Mouse (Mus musculus): ENCODE measurements around the gene Srp68. TPM values are rescaled to one million over a fixed set of nuclear protein-coding genes. Genes with fewer than 3 reads are reported as not detected.

Gene Srp68
- polyA plus RNA-seq, 1 experiment from 2014 or later, result 37.2 TPM

DNA sequence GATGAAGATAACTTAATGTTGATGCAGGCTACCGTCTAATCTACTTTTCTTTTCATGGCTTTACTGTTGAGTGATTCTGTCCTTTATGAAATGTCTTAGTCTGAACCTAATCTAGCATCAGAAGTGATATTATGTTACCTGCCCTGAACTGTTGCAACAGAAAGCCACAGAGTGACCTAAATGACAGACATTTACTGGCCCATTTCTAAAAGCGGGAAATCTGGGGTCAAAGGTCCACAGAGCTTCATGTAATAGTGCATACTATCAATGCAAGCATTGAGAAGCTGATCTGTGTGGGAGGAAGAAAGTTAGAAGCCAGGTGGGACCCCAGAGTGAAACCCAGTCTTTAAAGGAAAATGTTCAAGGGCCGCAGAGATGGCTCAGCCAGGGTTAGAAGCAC is 70.9 kb downstream of the Srp68 start:
- Histone ChIP-seq H3K36me3 (replicated peaks) (peaks cover 19% of the 10 kb centered on the region), H3K27ac (replicated peaks) (no peak overlapping the region), H3K9ac (no peak overlapping the region), H3K4me3 (replicated peaks) (no peak overlapping the region), H3K27me3 (no peaks in the 10 kb centered on the region), H3K4me1 (replicated peaks) (peaks cover 20% of the 10 kb centered on the region), H3K9me3 (replicated peaks) (no peaks in the 10 kb centered on the region), H3K4me2 (no peak overlapping the region)
- no peak for ATAC-seq (ENCODE audit: insufficient read depth)
- 79% methylated on average over 3 of the region's 3 CpGs for WGBS (ENCODE audit: insufficient replicate concordance)

DNA sequence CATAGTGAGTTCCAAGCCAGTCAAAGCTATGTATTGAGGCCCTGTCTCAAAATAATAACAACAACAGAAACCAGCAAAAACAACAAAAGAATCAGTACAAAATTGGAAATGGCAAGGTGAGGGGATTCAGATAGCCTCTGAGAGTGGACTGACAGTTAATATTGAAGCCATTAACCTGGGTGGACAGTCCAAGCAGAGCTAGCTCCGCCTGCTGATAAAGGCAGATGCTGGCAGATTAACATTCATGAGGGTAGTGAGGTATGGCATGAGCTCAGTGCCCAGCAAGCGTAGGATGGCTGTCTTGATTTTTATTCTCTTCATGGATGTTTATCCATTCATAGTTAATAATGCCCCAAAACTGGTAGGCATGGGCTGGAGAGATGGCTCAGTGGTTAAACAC is 72.9 kb downstream of the Srp68 start:
- no peak overlapping the region for H3K4me2 ChIP-seq
- WGBS (ENCODE audit: insufficient replicate concordance), result 72% methylated on average over 2 of the region's 2 CpGs
- no peak overlapping the region for H3K27ac ChIP-seq (replicated peaks)

DNA sequence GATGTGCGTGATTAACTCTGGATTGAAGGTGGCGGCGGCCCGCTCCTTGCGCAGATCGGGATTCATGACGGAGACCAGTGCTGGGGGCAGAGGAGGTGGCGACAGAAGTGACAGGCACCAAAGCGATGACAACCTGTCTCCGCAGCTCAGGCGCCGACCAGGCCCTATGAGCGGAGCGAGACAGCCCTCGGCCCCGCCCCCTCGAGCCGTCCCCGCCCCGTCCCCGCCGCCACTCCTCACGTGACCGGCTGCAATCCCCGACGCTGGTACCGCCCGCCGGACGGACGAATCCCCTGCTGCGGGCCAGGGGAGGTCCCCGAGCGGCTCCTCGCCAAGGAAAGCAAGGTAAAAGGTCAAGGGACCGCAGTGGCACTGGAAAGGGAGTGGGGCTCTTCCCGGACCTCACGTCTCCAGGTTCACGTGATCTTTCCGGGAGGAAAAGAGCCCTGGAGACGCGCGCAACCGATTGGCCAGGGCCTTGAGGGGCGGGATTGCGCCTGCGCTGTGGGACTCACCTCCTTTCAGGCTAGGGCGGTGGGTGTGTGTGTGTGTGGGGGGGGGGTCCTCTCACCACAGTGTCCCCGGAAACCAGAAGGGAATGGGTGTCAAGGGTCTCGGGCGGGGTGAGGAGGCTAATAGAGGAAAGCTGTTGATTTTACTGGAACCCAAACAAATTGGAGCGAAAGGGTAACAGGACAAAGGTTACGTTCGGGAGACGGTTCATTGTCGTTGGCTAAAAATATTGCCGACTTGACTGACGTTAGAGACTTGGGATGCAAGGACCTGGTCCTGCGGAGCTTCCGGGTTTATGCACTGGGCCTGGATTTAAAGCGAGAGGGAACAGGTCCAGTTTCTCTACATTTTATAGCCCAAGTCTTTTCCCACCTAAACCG is 75.1 kb downstream of the Srp68 start, which contains the start of the genes Ten1 and Acox1:
Gene Ten1 (plus strand): TSS at position 217 of the 893 bp plus-strand sequence.
Gene Acox1 (minus strand): TSS at position 407 of the 893 bp plus-strand sequence.
- peak; percentile 96 for ATAC-seq (ENCODE audit: insufficient read depth)
- Histone ChIP-seq H3K4me2 (peak within 1 kb of the TSS; percentile 86), H3K9ac (peak within 1 kb of the TSS; percentile 83), H3K27me3 (no peaks in the 10 kb centered on the region), H3K27ac (replicated peaks) (peak within 1 kb of the TSS; percentile 91), H3K9me3 (replicated peaks) (no peaks in the 10 kb centered on the region), H3K36me3 (replicated peaks) (peaks cover 6% of the 10 kb centered on the region; the same call in 1 of the 2 replicates), H3K4me3 (replicated peaks) (peak within 1 kb of the TSS; percentile 88), H3K4me1 (replicated peaks) (peaks cover 55% of the 10 kb centered on the region)
- WGBS (ENCODE audit: insufficient replicate concordance), result under 1% methylated on average over 61 of the region's 62 CpGs

More for the DNA sequence above, 72.9 kb downstream of the Srp68 start:
- peaks cover 15% of the 10 kb centered on the region for H3K36me3 ChIP-seq (replicated peaks)
- H3K4me1 ChIP-seq (replicated peaks), result peaks cover 37% of the 10 kb centered on the region
- H3K9me3 ChIP-seq (replicated peaks), result no peaks in the 10 kb centered on the region
- H3K9ac ChIP-seq, result no peak overlapping the region
- ATAC-seq (ENCODE audit: insufficient read depth), result no peak
- no peak overlapping the region for H3K4me3 ChIP-seq (replicated peaks)
- no peaks in the 10 kb centered on the region for H3K27me3 ChIP-seq

DNA sequence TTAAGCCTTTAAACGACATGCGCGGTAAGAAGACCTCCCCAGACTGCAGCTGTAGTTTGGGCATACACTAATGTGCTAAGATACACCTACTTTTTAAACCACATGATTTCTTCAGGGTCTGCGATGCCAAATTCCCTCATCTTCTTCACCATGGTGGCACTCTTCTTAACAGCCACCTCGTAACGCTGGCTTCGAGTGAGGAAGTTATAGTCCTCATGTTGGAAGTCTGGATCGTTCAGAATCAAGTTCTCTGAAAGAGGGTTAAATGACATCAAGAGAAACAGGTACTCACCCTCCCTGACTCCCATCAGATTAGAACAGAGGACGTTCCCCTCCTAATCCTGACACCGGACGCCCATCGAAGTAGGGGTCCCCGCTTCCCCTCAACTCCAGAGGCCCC is 75.9 kb downstream of the Srp68 start:
- Histone ChIP-seq H3K9me3 (replicated peaks) (no peaks in the 10 kb centered on the region), H3K4me3 (replicated peaks) (peak overlapping the region; percentile 88), H3K9ac (peak overlapping the region; percentile 83), H3K4me2 (peak overlapping the region; percentile 86), H3K4me1 (replicated peaks) (peaks cover 53% of the 10 kb centered on the region), H3K27ac (replicated peaks) (peak overlapping the region; percentile 91), H3K36me3 (replicated peaks) (peaks cover 6% of the 10 kb centered on the region; the same call in 1 of the 2 replicates), H3K27me3 (no peaks in the 10 kb centered on the region)
- ATAC-seq (ENCODE audit: insufficient read depth), result peak; percentile 5; the same call in 1 of the 2 replicates
- WGBS (ENCODE audit: insufficient replicate concordance), result 19% methylated on average over 13 of the region's 13 CpGs

DNA sequence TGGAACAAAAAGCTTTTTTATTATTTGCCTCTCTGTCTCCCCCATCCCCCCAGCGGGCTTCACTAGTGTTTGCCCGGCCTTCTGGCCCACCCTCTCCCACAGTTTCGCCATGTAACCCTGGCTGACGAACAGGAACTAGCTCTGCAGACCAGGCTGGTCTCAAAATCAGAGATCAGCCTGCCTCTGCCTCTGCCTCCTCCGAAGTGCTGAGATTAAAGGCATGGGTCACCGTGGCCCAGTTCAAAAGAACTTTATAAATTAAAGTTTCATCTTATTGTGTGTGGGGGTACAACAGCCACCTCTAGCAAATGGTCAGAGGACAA is 76.5 kb downstream of the Srp68 start:
- H3K9ac ChIP-seq, result no peak overlapping the region
- no peak for ATAC-seq (ENCODE audit: insufficient read depth)
- H3K27ac ChIP-seq (replicated peaks), result 0 out of 2 replicates have a peak overlapping the region, but pooled peaks have one; percentile 3
- H3K36me3 ChIP-seq (replicated peaks), result peaks cover 9% of the 10 kb centered on the region; the same call in 1 of the 2 replicates
- no peaks in the 10 kb centered on the region for H3K27me3 ChIP-seq
- WGBS (ENCODE audit: insufficient replicate concordance), result 80% methylated on average over 6 of the region's 6 CpGs
- peak overlapping the region; percentile 88 for H3K4me3 ChIP-seq (replicated peaks)
- H3K4me1 ChIP-seq (replicated peaks), result peaks cover 53% of the 10 kb centered on the region
- no peaks in the 10 kb centered on the region for H3K9me3 ChIP-seq (replicated peaks)
- H3K4me2 ChIP-seq, result peak overlapping the region; percentile 86

DNA sequence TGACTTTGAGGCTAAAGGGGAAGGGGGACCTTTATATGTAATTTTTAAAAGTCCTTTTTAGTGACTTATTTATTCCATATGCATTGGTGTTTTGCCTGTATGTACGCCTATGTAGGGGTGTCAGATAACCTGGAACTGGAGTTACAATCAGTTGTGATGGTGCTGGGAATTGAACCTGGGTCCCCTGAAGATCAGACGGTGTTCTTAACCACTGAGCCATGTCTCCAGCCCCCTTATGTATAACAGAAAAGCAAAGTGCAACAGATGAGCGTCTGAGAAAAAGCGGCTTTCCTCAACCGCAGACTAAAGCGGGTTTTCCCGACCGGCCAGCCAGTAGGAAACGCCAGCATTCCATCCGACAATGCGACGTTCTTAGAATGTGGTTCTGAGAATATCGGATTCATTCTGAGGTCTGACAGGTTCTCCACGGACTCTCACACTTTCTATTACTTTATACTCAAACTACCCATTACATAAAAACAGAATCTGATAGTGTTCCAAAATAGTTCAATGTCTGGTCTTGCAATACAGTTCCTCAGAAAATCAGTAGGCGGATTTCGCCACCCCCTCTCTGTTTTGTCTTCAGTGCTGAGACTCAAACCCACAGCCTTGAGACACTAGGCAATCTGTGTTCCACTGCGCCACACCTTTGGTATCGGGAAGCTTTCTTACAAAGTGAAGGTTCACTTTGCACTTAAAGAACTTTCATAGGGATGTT is 77.0 kb downstream of the Srp68 start:
- Histone ChIP-seq H3K27ac (replicated peaks) (0 out of 2 replicates have a peak overlapping the region, but pooled peaks have one; percentile 3), H3K9ac (no peak overlapping the region), H3K9me3 (replicated peaks) (no peaks in the 10 kb centered on the region), H3K4me2 (peak overlapping the region; percentile 86), H3K4me3 (replicated peaks) (peak overlapping the region; percentile 88), H3K27me3 (no peaks in the 10 kb centered on the region), H3K36me3 (replicated peaks) (peaks cover 9% of the 10 kb centered on the region; the same call in 1 of the 2 replicates), H3K4me1 (replicated peaks) (peaks cover 53% of the 10 kb centered on the region)
- ATAC-seq (ENCODE audit: insufficient read depth), result no peak
- 84% methylated on average over 18 of the region's 18 CpGs for WGBS (ENCODE audit: insufficient replicate concordance)

DNA sequence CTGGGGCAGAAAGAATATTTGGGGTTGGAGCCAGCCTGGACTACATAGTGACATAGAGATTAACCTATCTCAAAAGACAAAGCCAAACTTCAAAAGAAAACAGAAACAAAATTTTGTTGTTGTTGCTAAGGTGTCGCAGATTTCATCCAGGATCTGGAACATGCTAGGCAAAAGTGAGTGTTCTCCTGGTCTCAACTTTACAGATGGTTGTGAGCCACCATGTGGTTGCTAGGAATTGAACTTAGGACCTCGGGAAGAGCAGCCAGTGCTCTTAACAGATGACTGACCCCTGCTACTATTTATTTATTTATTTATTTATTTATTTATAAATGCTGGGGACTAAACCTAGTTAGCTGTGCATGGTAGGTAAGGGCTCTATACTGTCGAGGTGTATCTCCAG is 77.7 kb downstream of the Srp68 start:
- Histone ChIP-seq H3K27ac (replicated peaks) (0 out of 2 replicates have a peak overlapping the region, but pooled peaks have one; percentile 39), H3K27me3 (no peaks in the 10 kb centered on the region), H3K9ac (no peak overlapping the region), H3K4me3 (replicated peaks) (no peak overlapping the region), H3K4me1 (replicated peaks) (peaks cover 55% of the 10 kb centered on the region), H3K4me2 (no peak overlapping the region), H3K9me3 (replicated peaks) (no peaks in the 10 kb centered on the region), H3K36me3 (replicated peaks) (peaks cover 9% of the 10 kb centered on the region; the same call in 1 of the 2 replicates)
- WGBS (ENCODE audit: insufficient replicate concordance), result 71% methylated on average over 3 of the region's 3 CpGs
- ATAC-seq (ENCODE audit: insufficient read depth), result no peak

DNA sequence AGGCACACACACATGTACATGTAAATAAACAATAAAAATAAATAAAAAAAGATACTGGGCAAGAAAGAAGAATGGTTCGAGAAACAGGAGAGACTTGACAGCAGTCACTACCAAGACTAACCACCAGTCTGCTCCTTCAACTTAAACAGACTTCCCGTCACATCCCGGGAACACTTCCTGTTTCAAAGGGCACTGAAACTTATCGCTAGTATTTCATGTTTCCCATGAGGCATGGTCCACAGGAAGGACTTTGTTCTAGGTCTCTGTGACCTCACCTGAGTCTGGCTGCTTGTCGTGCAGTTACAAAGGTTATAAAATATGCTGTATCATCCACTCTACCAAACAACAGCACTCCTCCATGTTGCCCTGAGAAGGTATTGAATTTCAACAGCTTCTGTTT is 78.8 kb downstream of the Srp68 start:
- Histone ChIP-seq H3K9me3 (replicated peaks) (no peaks in the 10 kb centered on the region), H3K4me1 (replicated peaks) (peaks cover 49% of the 10 kb centered on the region), H3K36me3 (replicated peaks) (peaks cover 12% of the 10 kb centered on the region), H3K4me3 (replicated peaks) (no peak overlapping the region), H3K27me3 (no peaks in the 10 kb centered on the region), H3K27ac (replicated peaks) (peak overlapping the region; percentile 60), H3K9ac (no peak overlapping the region), H3K4me2 (peak overlapping the region; percentile 41)
- 21% methylated on average over 5 of the region's 5 CpGs for WGBS (ENCODE audit: insufficient replicate concordance)
- ATAC-seq (ENCODE audit: insufficient read depth), result no peak

Other genes with a start within 250 kb of the Srp68 start
- 540 and 595 TPM in 2 replicates for gene H3f3b, start 246.3 kb downstream of the Srp68 start, polyA plus RNA-seq (2015; fragmentation: Nextera tagmentation; extraction: Ambion mirVana)
- gene Unk, start 243.9 kb downstream of the Srp68 start, polyA plus RNA-seq (2015; fragmentation: Nextera tagmentation; extraction: Ambion mirVana), result 10.1 and 11.6 TPM in 2 replicates
- gene Unc13d, start 196.3 kb downstream of the Srp68 start, polyA plus RNA-seq (2015; fragmentation: Nextera tagmentation; extraction: Ambion mirVana), result 21.4 and 23.3 TPM in 2 replicates
- gene Wbp2, start 187.2 kb downstream of the Srp68 start, polyA plus RNA-seq (2015; fragmentation: Nextera tagmentation; extraction: Ambion mirVana), result 83.9 and 93.0 TPM in 2 replicates
- gene Trim47, start 147.0 kb downstream of the Srp68 start, polyA plus RNA-seq (2015; fragmentation: Nextera tagmentation; extraction: Ambion mirVana), result 5.4 and 7.6 TPM in 2 replicates
- gene Trim65, start 143.1 kb downstream of the Srp68 start, polyA plus RNA-seq (2015; fragmentation: Nextera tagmentation; extraction: Ambion mirVana), result 1.2 and 1.5 TPM in 2 replicates
- 48.8 and 51.1 TPM in 2 replicates for gene Mrpl38, start 135.3 kb downstream of the Srp68 start, polyA plus RNA-seq (2015; fragmentation: Nextera tagmentation; extraction: Ambion mirVana)
- gene Fbf1, start 106.1 kb downstream of the Srp68 start, polyA plus RNA-seq (2015; fragmentation: Nextera tagmentation; extraction: Ambion mirVana), result 6.1 and 7.5 TPM in 2 replicates
- 27.5 and 33.1 TPM in 2 replicates for gene Ten1, start 75.4 kb downstream of the Srp68 start, polyA plus RNA-seq (2015; fragmentation: Nextera tagmentation; extraction: Ambion mirVana)
- 32.5 and 41.8 TPM in 2 replicates for gene Acox1, start 75.2 kb downstream of the Srp68 start, polyA plus RNA-seq (2015; fragmentation: Nextera tagmentation; extraction: Ambion mirVana)
- 0.08 and 0.12 TPM in 2 replicates for gene Evpl, start 36.1 kb downstream of the Srp68 start, polyA plus RNA-seq (2015; fragmentation: Nextera tagmentation; extraction: Ambion mirVana)
- gene Galr2, start 6.7 kb upstream of the Srp68 start, polyA plus RNA-seq (2015; fragmentation: Nextera tagmentation; extraction: Ambion mirVana), result not detected in 2 replicates
- gene Exoc7, start 33.0 kb upstream of the Srp68 start, polyA plus RNA-seq (2015; fragmentation: Nextera tagmentation; extraction: Ambion mirVana), result 19.1 and 20.1 TPM in 2 replicates
- 0.78 and 1.1 TPM in 2 replicates for gene Foxj1, start 61.2 kb upstream of the Srp68 start, polyA plus RNA-seq (2015; fragmentation: Nextera tagmentation; extraction: Ambion mirVana)
- gene Rnf157, start 138.8 kb upstream of the Srp68 start, polyA plus RNA-seq (2015; fragmentation: Nextera tagmentation; extraction: Ambion mirVana), result 1.0 and 1.4 TPM in 2 replicates
- gene Ubald2, start 159.9 kb upstream of the Srp68 start, polyA plus RNA-seq (2015; fragmentation: Nextera tagmentation; extraction: Ambion mirVana), result 33.1 and 33.9 TPM in 2 replicates
- gene Qrich2, start 192.0 kb upstream of the Srp68 start, polyA plus RNA-seq (2015; fragmentation: Nextera tagmentation; extraction: Ambion mirVana), result not detected in 2 replicates
- 45.1 and 49.0 TPM in 2 replicates for gene Prpsap1, start 220.0 kb upstream of the Srp68 start, polyA plus RNA-seq (2015; fragmentation: Nextera tagmentation; extraction: Ambion mirVana)

Data from liver, embryonic 15.5 days (tissue).